Mouse (Mus musculus): ENCODE data around the gene Lman2. TPM values are rescaled to one million over a fixed set of nuclear protein-coding genes. Genes with fewer than 3 reads are reported as not detected.

Gene Lman2
- polyA plus RNA-seq (2015; fragmentation: Nextera tagmentation; extraction: Ambion mirVana): 93.7 and 103 TPM in 2 replicates

DNA sequence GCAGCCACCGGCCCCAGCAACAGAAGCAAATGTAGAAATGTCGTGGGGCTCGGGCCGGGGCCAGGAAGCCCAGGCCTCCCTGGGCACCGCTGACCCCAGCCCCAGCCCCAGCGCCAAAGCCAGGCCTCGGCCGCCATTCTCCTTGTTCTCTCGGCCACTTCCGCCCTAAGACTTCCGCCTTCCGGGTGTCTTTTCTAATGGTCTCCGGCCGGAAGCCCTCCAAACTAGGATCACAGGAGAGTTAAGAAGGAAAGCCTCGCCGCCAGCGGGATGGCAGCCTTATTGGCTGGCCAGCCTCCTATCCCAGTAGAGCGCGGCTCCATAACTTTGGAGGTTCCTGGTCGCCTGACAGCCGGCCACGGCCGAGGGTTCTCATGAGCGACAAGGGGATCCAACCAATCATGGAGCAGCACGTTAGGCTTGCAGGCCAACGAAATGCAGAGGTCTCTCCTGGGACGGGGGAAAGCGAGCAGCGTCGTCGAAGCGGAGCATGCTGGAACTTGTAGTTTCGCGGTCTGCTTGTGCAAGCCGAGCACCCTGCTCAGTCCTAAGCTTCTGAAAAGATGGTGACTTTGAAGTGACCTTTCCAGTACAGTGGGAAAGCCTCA, at the start of gene Lman2:
Gene Lman2, minus strand, starts transcription at position 331 of the 608 bp plus-strand sequence.
- peak within 1 kb of the TSS; percentile 96 for H3K27ac ChIP-seq
- peak within 1 kb of the TSS; percentile 96 for H3K9ac ChIP-seq (ENCODE audit: low read depth, low read length)
- H3K4me1 ChIP-seq (replicated peaks; ENCODE audit: insufficient read depth, low read length): peaks cover 10% of the 10 kb centered on the region; the same call in 1 of the 2 replicates
- no peaks in the 10 kb centered on the region for H3K27me3 ChIP-seq (ENCODE audit: insufficient read depth, low read length)
- H3K4me3 ChIP-seq (replicated peaks; ENCODE audit: low read depth, low read length): peak within 1 kb of the TSS; percentile 95
- TF ChIP-seq CTCF (IDR thresholded peaks at IDR 0.05; ENCODE audit: low read depth): 0 out of 2 replicates have a peak, but pooled peaks have one; percentile 1
- H3K9me3 ChIP-seq (replicated peaks; ENCODE audit: low read length): no peaks in the 10 kb centered on the region
- H3K4me2 ChIP-seq (ENCODE audit: low read length): peak within 1 kb of the TSS; percentile 90
- DNase-seq (ENCODE audit: low spot score): peak; percentile 100
- under 1% methylated on average over 35 of the region's 35 CpGs for WGBS
- peaks cover 19% of the 10 kb centered on the region; the same call in 1 of the 2 replicates for H3K36me3 ChIP-seq (ENCODE audit: insufficient read depth, low read length)
- ATAC-seq (replicated peaks; ENCODE audit: low FRiP score, low read depth): peak; percentile 98

DNA sequence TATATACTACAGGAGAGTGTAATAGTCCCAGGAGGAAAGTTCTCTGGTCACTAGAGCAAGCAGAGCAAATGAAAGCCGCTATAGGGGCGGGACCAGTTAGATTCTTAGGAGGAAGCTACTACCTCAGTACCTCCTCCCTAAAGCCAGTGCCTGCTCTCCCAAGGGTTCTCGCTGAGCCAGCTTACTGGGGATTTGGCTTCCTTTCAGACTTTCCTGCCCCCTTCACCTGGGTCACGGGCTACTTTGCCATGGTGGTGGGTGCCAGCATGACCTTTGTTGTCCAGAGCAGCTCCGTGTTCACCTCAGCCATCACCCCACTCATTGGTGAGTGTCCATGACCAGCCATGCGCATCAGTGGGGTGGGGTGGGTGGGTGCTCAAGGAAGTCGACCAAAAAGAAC, 49.2 kb upstream of the Lman2 start:
- 73% methylated on average over 7 of the region's 7 CpGs for WGBS
- Histone ChIP-seq H3K36me3 (ENCODE audit: insufficient read depth, low read length) (no peaks in the 10 kb centered on the region), H3K4me2 (ENCODE audit: low read length) (no peak overlapping the region), H3K9me3 (replicated peaks; ENCODE audit: low read length) (no peaks in the 10 kb centered on the region), H3K4me1 (replicated peaks; ENCODE audit: insufficient read depth, low read length) (0 out of 2 replicates have a peak, but pooled peaks cover 7% of the 10 kb centered on the region), H3K27me3 (ENCODE audit: insufficient read depth, low read length) (no peaks in the 10 kb centered on the region), H3K27ac (no peak overlapping the region), H3K4me3 (replicated peaks; ENCODE audit: low read depth, low read length) (no peak overlapping the region), H3K9ac (ENCODE audit: low read depth, low read length) (no peak overlapping the region)
- no peak for DNase-seq (ENCODE audit: low spot score)
- TF ChIP-seq CTCF (IDR thresholded peaks at IDR 0.05; ENCODE audit: low read depth): no peak
- ATAC-seq (replicated peaks; ENCODE audit: low FRiP score, low read depth): no peak

DNA sequence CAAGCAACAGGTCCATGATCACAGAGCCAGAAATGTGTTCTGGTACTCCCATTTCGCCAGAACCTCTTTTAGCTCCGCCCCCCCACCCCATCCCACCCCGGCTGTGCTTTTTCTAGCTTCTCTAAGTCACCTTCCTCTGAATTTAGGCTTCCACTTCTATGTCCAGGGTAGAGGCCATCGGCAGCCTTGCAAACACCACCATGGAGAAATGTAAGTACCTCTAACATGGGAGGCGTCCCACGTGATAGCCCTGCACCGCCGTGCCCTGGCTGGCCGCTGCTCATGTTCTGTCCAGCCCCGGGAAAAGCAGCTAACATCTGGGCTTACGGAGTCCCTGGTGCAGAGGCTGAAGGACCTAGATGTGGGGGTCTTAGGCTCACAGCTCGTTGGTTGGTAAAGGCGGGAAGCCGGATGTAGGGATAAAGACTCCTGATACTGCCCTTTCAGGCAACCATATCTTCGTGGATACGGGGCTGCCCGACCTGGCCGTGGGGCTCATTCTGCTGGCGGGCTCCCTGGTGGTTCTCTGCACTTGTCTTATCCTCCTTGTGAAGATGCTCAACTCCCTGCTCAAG, 46.0 kb upstream of the Lman2 start:
- Histone ChIP-seq H3K4me3 (replicated peaks; ENCODE audit: low read depth, low read length) (no peak overlapping the region), H3K9ac (ENCODE audit: low read depth, low read length) (no peak overlapping the region), H3K27me3 (ENCODE audit: insufficient read depth, low read length) (no peaks in the 10 kb centered on the region), H3K36me3 (ENCODE audit: insufficient read depth, low read length) (no peaks in the 10 kb centered on the region), H3K27ac (no peak overlapping the region), H3K4me1 (replicated peaks; ENCODE audit: insufficient read depth, low read length) (0 out of 2 replicates have a peak, but pooled peaks cover 4% of the 10 kb centered on the region), H3K4me2 (ENCODE audit: low read length) (no peak overlapping the region), H3K9me3 (replicated peaks; ENCODE audit: low read length) (no peaks in the 10 kb centered on the region)
- no peak for TF ChIP-seq CTCF (IDR thresholded peaks at IDR 0.05; ENCODE audit: low read depth)
- DNase-seq (ENCODE audit: low spot score) (no peak), ATAC-seq (replicated peaks; ENCODE audit: low FRiP score, low read depth) (no peak)
- WGBS: 80% methylated on average over 19 of the region's 19 CpGs

DNA sequence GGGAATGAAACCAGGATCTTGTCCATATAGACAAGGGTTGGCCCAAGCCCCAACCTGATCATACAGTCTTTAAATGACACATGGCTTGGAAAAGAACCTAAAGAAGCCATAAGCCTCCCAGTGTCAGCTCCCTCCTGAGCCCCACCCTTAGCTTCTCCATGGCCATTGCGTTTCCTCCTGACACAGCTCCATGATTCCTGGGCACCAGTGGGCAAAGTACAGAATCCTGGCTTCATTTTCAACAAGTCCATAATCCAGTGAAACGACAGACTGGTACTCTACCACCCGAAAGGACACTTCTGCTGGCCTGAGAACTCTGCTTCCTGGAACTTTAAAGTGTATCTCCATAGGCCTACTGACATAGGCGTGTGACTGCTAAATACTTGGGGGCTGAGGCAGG, 44.8 kb upstream of the Lman2 start:
- 83% methylated on average over 4 of the region's 4 CpGs for WGBS
- Histone ChIP-seq H3K4me2 (ENCODE audit: low read length) (no peak overlapping the region), H3K9ac (ENCODE audit: low read depth, low read length) (no peak overlapping the region), H3K36me3 (ENCODE audit: insufficient read depth, low read length) (no peaks in the 10 kb centered on the region), H3K27ac (no peak overlapping the region), H3K27me3 (ENCODE audit: insufficient read depth, low read length) (no peaks in the 10 kb centered on the region), H3K9me3 (replicated peaks; ENCODE audit: low read length) (no peaks in the 10 kb centered on the region), H3K4me1 (replicated peaks; ENCODE audit: insufficient read depth, low read length) (0 out of 2 replicates have a peak, but pooled peaks cover 4% of the 10 kb centered on the region), H3K4me3 (replicated peaks; ENCODE audit: low read depth, low read length) (no peak overlapping the region)
- no peak for DNase-seq (ENCODE audit: low spot score)
- ATAC-seq (replicated peaks; ENCODE audit: low FRiP score, low read depth): no peak
- TF ChIP-seq CTCF (IDR thresholded peaks at IDR 0.05; ENCODE audit: low read depth): no peak

DNA sequence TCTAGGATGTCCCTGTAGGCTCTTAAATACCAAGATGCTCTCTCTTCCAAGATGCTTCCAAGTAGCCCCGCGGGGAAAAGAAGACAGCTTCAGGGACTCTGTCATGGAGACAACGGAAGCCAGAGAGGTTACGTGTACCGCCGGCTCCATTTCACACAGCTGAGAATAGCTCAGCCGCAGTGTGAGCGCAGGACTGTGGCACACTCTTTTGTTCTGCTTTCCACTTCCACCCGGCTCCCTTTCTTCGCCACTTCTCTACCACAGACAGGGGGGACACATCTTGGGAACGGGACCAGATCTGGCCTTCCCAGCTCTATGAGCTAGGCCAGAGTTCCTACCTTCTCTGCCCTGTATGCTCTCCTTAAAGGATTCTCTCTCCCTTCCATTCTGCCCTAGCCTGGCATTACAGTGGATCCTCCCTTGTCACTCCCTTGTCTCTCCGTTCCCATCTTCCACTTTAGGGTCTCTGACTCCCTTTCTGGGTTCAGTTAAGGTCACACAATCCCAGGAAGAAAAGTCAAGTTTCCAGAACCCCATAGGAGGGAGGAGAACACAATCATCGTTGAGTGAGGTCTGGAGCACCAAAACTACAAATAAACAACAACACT, 43.3 kb upstream of the Lman2 start:
- 71% methylated on average over 13 of the region's 13 CpGs for WGBS
- Histone ChIP-seq H3K27ac (no peak overlapping the region), H3K27me3 (ENCODE audit: insufficient read depth, low read length) (no peaks in the 10 kb centered on the region), H3K4me2 (ENCODE audit: low read length) (peak overlapping the region; percentile 13; the same call in 1 of the 2 replicates), H3K9me3 (replicated peaks; ENCODE audit: low read length) (no peaks in the 10 kb centered on the region), H3K4me3 (replicated peaks; ENCODE audit: low read depth, low read length) (no peak overlapping the region), H3K4me1 (replicated peaks; ENCODE audit: insufficient read depth, low read length) (0 out of 2 replicates have a peak, but pooled peaks cover 4% of the 10 kb centered on the region), H3K9ac (ENCODE audit: low read depth, low read length) (peak overlapping the region; percentile 37; the same call in 1 of the 2 replicates), H3K36me3 (ENCODE audit: insufficient read depth, low read length) (no peaks in the 10 kb centered on the region)
- DNase-seq (ENCODE audit: low spot score) (no peak), ATAC-seq (replicated peaks; ENCODE audit: low FRiP score, low read depth) (no peak)
- TF ChIP-seq CTCF (IDR thresholded peaks at IDR 0.05; ENCODE audit: low read depth): no peak
